Mouse (Mus musculus) megakaryocyte, embryonic 14.5 days (primary cell): Measurements from ENCODE around the gene Ppp6r3.

Source experiments
- FLI1 ChIP-seq: IDR thresholded peaks from 2 replicates; pipeline ENCODE4 v1.6.1; 2012; ENCODE audit warnings: low read length, inconsistent platforms, mixed read lengths
- GATA1 ChIP-seq: IDR thresholded peaks from 3 replicates; pipeline ENCODE4 v1.6.1; 2012; ENCODE audit warnings: mixed read lengths, low read length, inconsistent platforms, borderline replicate concordance

DNA sequence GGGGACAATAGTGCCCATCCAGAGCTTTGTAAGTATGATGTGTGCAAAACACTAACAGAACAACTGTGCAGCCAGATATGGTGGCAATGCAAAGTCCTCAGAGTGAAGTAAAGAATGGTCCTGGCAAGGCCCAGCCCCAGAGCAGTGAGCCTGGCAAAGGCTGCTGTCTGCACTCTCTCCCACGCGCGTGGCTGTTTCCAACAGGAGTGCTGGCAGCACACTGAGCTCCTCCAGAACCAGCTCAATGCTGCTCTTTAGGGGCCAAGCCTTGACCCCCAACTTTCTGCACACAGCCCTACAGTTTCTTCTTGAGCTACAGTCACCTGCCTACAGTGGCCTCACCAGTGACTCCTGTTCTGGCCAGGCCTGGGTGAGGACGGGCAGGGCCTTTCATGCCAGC lies 117.8 kb downstream of the Ppp6r3 start:
- TF ChIP-seq GATA1 = no peak
- no peak for TF ChIP-seq FLI1
